Mouse (Mus musculus) v-Abl transformed pro-B cells (cell line): Measurements from ENCODE around the gene Ism1.

Experiments used
- in situ Hi-C, 2 experiments: fragments of 400-800 bp; cut with MboI; formaldehyde crosslinking; loops; one replicate each; pipeline ENCODE4 v1.15.1; 2025; ENCODE audit not compliant: unreplicated experiment in 2 of 2

Ism1 gene

GRCm38 (mm10) chr2:139677809-139678274 lies at the start of gene Ism1:
Ism1 (plus strand) TSS chr2:139678178.
- in situ Hi-C loops, result no loop called here

GRCm38 (mm10) chr2:139628731-139629130 lies 49.2 kb upstream of the Ism1 start:
- in situ Hi-C loops, result no loop called here

GRCm38 (mm10) chr2:139629653-139630052 lies 48.3 kb upstream of the Ism1 start:
- in situ Hi-C loops, result no loop called here

GRCm38 (mm10) chr2:139634506-139634905 lies 43.5 kb upstream of the Ism1 start:
- in situ Hi-C loops, result no loop called here

- in situ Hi-C loops, result no loop called here
Measured at GRCm38 (mm10) chr2:139637861-139638260, 40.1 kb upstream of the Ism1 start.

- in situ Hi-C loops, result no loop called here
Measured at GRCm38 (mm10) chr2:139641757-139642385, 36.1 kb upstream of the Ism1 start.

GRCm38 (mm10) chr2:139649518-139649917 lies 28.5 kb upstream of the Ism1 start:
- in situ Hi-C loops, result no loop called here

GRCm38 (mm10) chr2:139656750-139657149 lies 21.2 kb upstream of the Ism1 start:
- in situ Hi-C loops, result no loop called here

- in situ Hi-C loops, result no loop called here
Measured at GRCm38 (mm10) chr2:139671838-139672237, 6.1 kb upstream of the Ism1 start.

- in situ Hi-C loops, result no loop called here
Measured at GRCm38 (mm10) chr2:139672371-139672770, 5.6 kb upstream of the Ism1 start.

GRCm38 (mm10) chr2:139677065-139677762 lies 764 bp upstream of the Ism1 start:
- in situ Hi-C loops, result no loop called here

GRCm38 (mm10) chr2:139678275-139679140 lies 530 bp downstream of the Ism1 start:
- in situ Hi-C loops, result no loop called here

GRCm38 (mm10) chr2:139682540-139682939 lies 4.6 kb downstream of the Ism1 start:
- in situ Hi-C loops, result no loop called here

GRCm38 (mm10) chr2:139689442-139690003 lies 11.5 kb downstream of the Ism1 start:
- in situ Hi-C loops, result no loop called here

GRCm38 (mm10) chr2:139693521-139693920 lies 15.5 kb downstream of the Ism1 start:
- in situ Hi-C loops, result no loop called here

- in situ Hi-C loops, result no loop called here
Measured at GRCm38 (mm10) chr2:139694638-139695037, 16.7 kb downstream of the Ism1 start.

- in situ Hi-C loops, result no loop called here
Measured at GRCm38 (mm10) chr2:139696578-139696977, 18.6 kb downstream of the Ism1 start.

- in situ Hi-C loops, result no loop called here
Measured at GRCm38 (mm10) chr2:139700609-139701008, 22.6 kb downstream of the Ism1 start.

- in situ Hi-C loops, result no loop called here
Measured at GRCm38 (mm10) chr2:139704951-139705350, 27.0 kb downstream of the Ism1 start.

- in situ Hi-C loops, result no loop called here
Measured at GRCm38 (mm10) chr2:139708194-139708899, 30.4 kb downstream of the Ism1 start.
